Mouse (Mus musculus) midbrain, postnatal 0 days (tissue): ENCODE measurements around the gene Psmc5. TPM values are rescaled to one million over a fixed set of nuclear protein-coding genes. Genes with fewer than 3 reads are reported as not detected.
"Not testable (repeated sequence)": the region's sequence is repeated elsewhere in the genome, so short reads cannot be mapped to it uniquely, and the experiment has no call there.

ENCODE experiments used
- ATAC-seq: fragments of 200-750 bp; cut with Nextera tagmentation; 2 replicates; pipeline ENCODE4 v1.8.0; 2017; ENCODE audit warnings: moderate number of reproducible peaks, mild to moderate bottlenecking, moderate TSS enrichment, moderate library complexity; ENCODE audit not compliant: low FRiP score
- DNase-seq: peaks from one replicate; pipeline ENCODE4 v3.0.0-alpha.2; 2015; ENCODE audit warnings: low spot score
- H3K27ac ChIP-seq: fragments of 300-500 bp; sonication (generic); 2 replicates; pipeline ENCODE4 v1.5.1; 2014; ENCODE audit warnings: low read depth, mild to moderate bottlenecking, low read length, mixed read lengths
- H3K27me3 ChIP-seq: fragments of 300-500 bp; sonication (generic); 2 replicates; pipeline ENCODE4 v1.6.1; 2014; ENCODE audit warnings: low read length, control low read depth, mixed read lengths; ENCODE audit not compliant: insufficient read depth
- H3K36me3 ChIP-seq: fragments of 300-500 bp; sonication (generic); 2 replicates; pipeline ENCODE4 v1.6.1; 2014; ENCODE audit warnings: low read length, control low read depth, mixed read lengths; ENCODE audit not compliant: insufficient read depth
- H3K4me1 ChIP-seq: fragments of 300-500 bp; sonication (generic); 2 replicates; pipeline ENCODE4 v1.6.1; 2014; ENCODE audit warnings: mild to moderate bottlenecking, control low read depth, antibody characterized with exemption, low read length, mixed read lengths; ENCODE audit not compliant: insufficient read depth
- H3K4me2 ChIP-seq: fragments of 300-500 bp; sonication (generic); 2 replicates; pipeline ENCODE4 v1.6.1; 2014; ENCODE audit warnings: low read depth, mild to moderate bottlenecking, low read length, mixed read lengths; ENCODE audit not compliant: poor library complexity, severe bottlenecking
- H3K4me3 ChIP-seq: fragments of 300-500 bp; sonication (generic); 2 replicates; pipeline ENCODE4 v1.5.1; 2014; ENCODE audit warnings: low read depth, mild to moderate bottlenecking, low read length, moderate library complexity
- H3K9ac ChIP-seq: fragments of 300-500 bp; sonication (generic); replicated peaks from 2 replicates; pipeline ENCODE4 v1.6.1; 2014; ENCODE audit warnings: mild to moderate bottlenecking, low read length, moderate library complexity, mixed read lengths; ENCODE audit not compliant: poor library complexity, severe bottlenecking
- H3K9me3 ChIP-seq: fragments of 300-500 bp; sonication (generic); 2 replicates; pipeline ENCODE4 v1.6.1; 2016; ENCODE audit warnings: low read length, control low read depth
- CTCF ChIP-seq: IDR thresholded peaks from 2 replicates; pipeline ENCODE4 v1.5.1; 2016; ENCODE audit warnings: antibody characterized with exemption, mild to moderate bottlenecking
- WGBS: fragments of 180-500 bp; shearing (Covaris S2); extraction: QIAGEN DNeasy Blood & Tissue Kit; methylation state at CpG from one replicate; pipeline ENCODE4 v1.1.7; 2014; 5-methylcytosine and 5-hydroxymethylcytosine counted together
- polyA plus RNA-seq: library from polyadenylated mRNA; unstranded; fragments of >200 nt; fragmentation: Nextera tagmentation; extraction: Ambion mirVana; gene quantifications from 2 replicates; pipeline ENCODE4 v1.2.1, GENCODE M21; 2015
- total RNA-seq: library from RNA; depleted of rRNA; stranded (reverse); fragments of >200 nt; gene quantifications from 2 replicates; pipeline ENCODE4 v1.2.3, GENCODE M21; 2014

Gene Psmc5
- total and polyA plus RNA-seq, 2 experiments from 2014 or later, result 76.1 to 280 TPM

DNA sequence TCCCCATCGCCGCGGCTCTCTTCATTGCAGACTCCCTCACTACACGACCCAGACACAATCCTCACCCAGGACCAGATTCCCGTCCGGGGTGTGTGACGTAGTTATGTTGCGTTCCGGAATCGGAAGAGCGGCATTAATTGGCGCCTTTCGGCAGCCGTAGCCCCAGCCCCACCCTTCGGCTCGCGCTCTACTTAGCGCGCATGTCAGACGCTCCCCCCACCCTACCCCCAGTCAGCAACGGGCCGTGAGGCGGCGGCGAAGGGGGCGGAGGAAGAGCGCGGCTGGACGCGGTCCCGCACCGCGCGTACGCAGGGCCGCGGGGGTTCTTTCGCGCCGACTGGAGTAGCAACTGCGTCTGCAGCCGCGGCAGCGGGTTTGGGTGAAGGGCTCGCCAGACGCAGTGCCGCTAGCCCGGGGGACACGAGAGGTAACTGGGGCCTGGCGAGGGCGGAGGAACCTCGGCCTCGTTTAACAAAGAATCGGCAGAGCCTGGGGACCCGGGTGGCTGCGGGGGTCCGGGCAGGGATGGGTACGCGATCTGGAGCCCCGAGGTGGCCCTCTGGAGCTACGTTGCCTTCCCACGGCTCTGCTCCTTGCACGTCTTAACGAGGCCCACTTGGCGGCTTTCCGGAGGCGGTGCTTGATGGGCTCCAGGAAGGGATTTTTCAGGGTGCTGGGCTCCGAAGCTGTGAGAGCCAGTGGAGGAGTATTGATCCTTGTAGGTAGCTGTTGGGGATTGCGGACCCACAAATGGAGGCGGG is 39.0 kb upstream of the Psmc5 start, which contains the start of gene Ddx42:
Gene Ddx42 (plus strand): TSS at position 197 of the 761 bp plus-strand sequence.
- TF ChIP-seq CTCF, result no peak
- H3K9me3 ChIP-seq, result no peaks in the 10 kb centered on the region
- peak within 1 kb of the TSS; percentile 96 for H3K27ac ChIP-seq
- DNase-seq (peak; percentile 99), ATAC-seq (peak; percentile 96)
- 0 out of 2 replicates have a peak, but pooled peaks cover 4% of the 10 kb centered on the region for H3K36me3 ChIP-seq
- H3K27me3 ChIP-seq, result no peaks in the 10 kb centered on the region
- peak within 1 kb of the TSS; percentile 92 for H3K9ac ChIP-seq
- H3K4me1 ChIP-seq, result peaks cover 15% of the 10 kb centered on the region; the same call in 1 of the 2 replicates
- peak within 1 kb of the TSS; percentile 63 for H3K4me2 ChIP-seq
- under 1% methylated on average over 67 of the region's 70 CpGs for WGBS
- peak within 1 kb of the TSS; percentile 97 for H3K4me3 ChIP-seq

DNA sequence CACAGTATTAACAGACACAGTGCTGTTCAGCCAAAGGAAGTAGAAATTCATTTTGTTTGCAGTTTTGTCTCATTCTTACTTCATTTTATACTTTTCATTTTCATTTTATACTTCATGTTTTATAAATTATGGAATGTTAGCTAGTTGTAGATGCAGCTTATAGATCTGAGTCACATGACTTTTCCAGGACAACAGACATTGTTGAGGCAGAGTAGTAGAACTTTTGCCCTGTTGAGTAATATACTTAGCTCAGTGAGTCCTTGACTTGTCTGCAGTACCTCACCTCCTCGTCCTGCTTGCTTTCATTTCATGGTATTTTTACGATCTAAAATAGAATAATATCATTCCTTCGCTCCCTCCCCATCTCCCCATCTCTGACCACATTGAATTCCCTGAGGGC is 35.4 kb upstream of the Psmc5 start:
- H3K9me3 ChIP-seq, result no peaks in the 10 kb centered on the region
- H3K27me3 ChIP-seq, result no peaks in the 10 kb centered on the region
- WGBS, result 89% methylated on average over 3 of the region's 3 CpGs
- DNase-seq (no peak), ATAC-seq (no peak)
- TF ChIP-seq CTCF, result no peak
- H3K4me1 ChIP-seq, result peaks cover 6% of the 10 kb centered on the region; the same call in 1 of the 2 replicates
- H3K4me3 ChIP-seq, result no peak overlapping the region
- peaks cover 6% of the 10 kb centered on the region; the same call in 1 of the 2 replicates for H3K36me3 ChIP-seq
- no peak overlapping the region for H3K9ac ChIP-seq
- no peak overlapping the region for H3K4me2 ChIP-seq
- no peak overlapping the region for H3K27ac ChIP-seq

GRCm38 (mm10) chr11:106233978-106234377 is 22.0 kb upstream of the Psmc5 start:
- H3K4me2 ChIP-seq, H3K27me3 ChIP-seq, DNase-seq, H3K4me3 ChIP-seq, H3K9me3 ChIP-seq, H3K27ac ChIP-seq, H3K4me1 ChIP-seq, ATAC-seq, H3K9ac ChIP-seq: not testable (repeated sequence)
- peak; percentile 29; the same call in 1 of the 2 replicates for TF ChIP-seq CTCF
- 84% methylated on average over 8 of the region's 8 CpGs for WGBS
- H3K36me3 ChIP-seq, result peaks cover 47% of the 10 kb centered on the region

- DNase-seq, result no peak
- Histone ChIP-seq H3K4me2 (no peak overlapping the region), H3K9ac (no peak overlapping the region), H3K4me1 (no peaks in the 10 kb centered on the region), H3K4me3 (no peak overlapping the region), H3K36me3 (peaks cover 85% of the 10 kb centered on the region), H3K27me3 (no peaks in the 10 kb centered on the region), H3K27ac (no peak overlapping the region), H3K9me3 (no peaks in the 10 kb centered on the region)
- peak; percentile 64 for TF ChIP-seq CTCF
- ATAC-seq, result no peak
- WGBS, result 98% methylated on average over 1 of the region's 1 CpGs
Observed at GRCm38 (mm10) chr11:106246834-106247233, 9.1 kb upstream of the Psmc5 start.

- WGBS, result 91% methylated on average over 7 of the region's 7 CpGs
- H3K36me3 ChIP-seq, result peaks cover 78% of the 10 kb centered on the region
- H3K4me1 ChIP-seq, result no peaks in the 10 kb centered on the region
- H3K4me2 ChIP-seq, result no peak overlapping the region
- H3K27ac ChIP-seq, result no peak overlapping the region
- H3K9ac ChIP-seq, result no peak overlapping the region
- H3K4me3 ChIP-seq, result no peak overlapping the region
- DNase-seq (no peak), ATAC-seq (no peak)
- no peaks in the 10 kb centered on the region for H3K9me3 ChIP-seq
- H3K27me3 ChIP-seq, result no peaks in the 10 kb centered on the region
- no peak for TF ChIP-seq CTCF
Observed at GRCm38 (mm10) chr11:106249326-106249725, 6.6 kb upstream of the Psmc5 start.

DNA sequence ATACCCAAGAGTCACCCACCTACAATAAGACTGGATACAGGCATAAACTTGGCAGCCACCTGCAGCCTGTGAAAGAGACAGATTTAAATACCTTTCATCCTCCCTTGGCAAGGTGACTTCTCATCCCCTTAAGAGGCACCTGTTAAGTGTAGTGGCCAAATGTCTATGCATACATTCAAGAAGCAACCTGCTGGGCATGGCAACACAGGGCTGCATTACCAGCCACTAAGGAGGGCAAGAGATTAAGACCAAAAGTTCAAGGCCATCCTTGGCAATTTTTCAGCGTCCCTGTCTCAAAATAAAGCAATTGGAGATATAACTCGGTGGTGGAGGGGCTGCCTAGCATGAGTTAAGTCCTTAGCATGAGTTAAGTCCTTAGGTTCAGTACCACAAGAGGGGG is 1.2 kb upstream of the Psmc5 start:
- DNase-seq, result no peak
- ATAC-seq, result no peak
- no peaks in the 10 kb centered on the region for H3K9me3 ChIP-seq
- H3K9ac ChIP-seq, result peak overlapping the region; percentile 86
- H3K4me1 ChIP-seq, result 0 out of 2 replicates have a peak, but pooled peaks cover 9% of the 10 kb centered on the region
- peak overlapping the region; percentile 91 for H3K4me2 ChIP-seq
- WGBS, result 23% methylated on average over 2 of the region's 2 CpGs
- peaks cover 40% of the 10 kb centered on the region for H3K36me3 ChIP-seq
- no peak for TF ChIP-seq CTCF
- peak overlapping the region; percentile 72 for H3K4me3 ChIP-seq
- no peak overlapping the region for H3K27ac ChIP-seq
- no peaks in the 10 kb centered on the region for H3K27me3 ChIP-seq
